Mouse (Mus musculus): Measurements from ENCODE around the gene Cpsf4.
"Not testable (repeated sequence)": the region's sequence is repeated elsewhere in the genome, so short reads cannot be mapped to it uniquely, and the experiment has no call there.

Gene Cpsf4

DNA sequence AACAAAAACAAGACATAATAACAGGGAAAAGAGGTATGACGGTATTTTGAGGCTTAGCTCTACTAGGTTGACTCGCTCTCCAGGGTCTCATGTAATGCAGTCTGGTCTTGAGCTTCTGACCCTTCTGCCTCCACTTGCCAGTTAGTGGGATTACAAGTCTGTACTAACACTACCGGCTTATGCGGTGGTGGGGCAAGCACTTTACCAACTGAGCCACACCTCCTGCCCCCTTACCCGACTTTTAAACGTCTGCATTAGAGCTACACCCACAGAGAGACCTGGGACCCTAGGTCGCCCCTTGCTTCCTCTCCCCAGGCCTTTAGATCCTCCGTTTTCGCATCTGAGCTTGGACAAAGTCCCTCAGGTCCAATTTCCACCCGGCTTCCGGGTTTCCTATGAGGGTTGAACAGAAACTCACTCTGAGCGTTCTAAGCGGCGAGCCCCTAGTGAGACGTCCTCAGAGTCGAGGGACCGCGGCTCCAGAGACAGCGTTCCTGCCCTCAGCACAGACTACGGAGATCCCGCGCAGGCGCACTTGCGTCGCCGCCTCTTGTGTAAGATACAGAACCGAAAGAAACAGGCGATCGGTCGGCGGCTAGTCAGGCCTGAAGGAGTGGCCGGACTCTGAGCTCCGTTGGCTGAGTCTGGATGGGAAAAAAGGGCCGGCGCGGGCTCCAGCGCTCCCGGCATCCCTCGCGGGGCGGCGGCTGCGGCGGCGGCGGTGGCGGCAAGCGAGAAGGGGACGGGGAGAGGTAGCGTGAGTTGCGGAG lies at the start of gene Cpsf4, which contains the start of gene Ptcd1:
Gene Cpsf4 (plus strand): TSS at position 678 of the 770 bp plus-strand sequence.
Gene Ptcd1 (minus strand): TSS at position 573 of the 770 bp plus-strand sequence.
- DNase-seq (ENCODE audit: low spot score) = peak; percentile 99

- no peak for DNase-seq (ENCODE audit: low spot score)
Observed at GRCm38 (mm10) chr5:145118005-145118404, 49.0 kb upstream of the Cpsf4 start.

DNA sequence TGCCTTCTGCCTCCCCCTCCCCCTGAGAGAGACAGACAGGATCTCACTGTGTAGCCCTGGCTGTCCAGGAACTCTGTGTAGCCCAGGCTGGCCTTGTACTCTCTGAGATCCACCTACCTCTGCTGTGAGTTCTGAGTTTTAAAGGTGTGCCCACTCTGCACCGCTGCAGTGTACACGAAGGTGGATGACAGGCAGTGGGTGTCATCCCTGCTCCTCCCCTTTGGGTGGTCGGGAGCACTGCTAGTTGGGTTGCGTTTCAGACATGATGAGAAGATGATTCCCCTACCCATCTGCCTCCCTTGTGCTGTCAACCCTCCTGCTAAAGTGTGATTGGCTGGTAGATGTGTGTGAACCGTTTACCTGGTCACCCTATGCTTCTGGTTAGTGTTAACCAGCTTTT lies 48.6 kb upstream of the Cpsf4 start:
- no peak for DNase-seq (ENCODE audit: low spot score)

DNA sequence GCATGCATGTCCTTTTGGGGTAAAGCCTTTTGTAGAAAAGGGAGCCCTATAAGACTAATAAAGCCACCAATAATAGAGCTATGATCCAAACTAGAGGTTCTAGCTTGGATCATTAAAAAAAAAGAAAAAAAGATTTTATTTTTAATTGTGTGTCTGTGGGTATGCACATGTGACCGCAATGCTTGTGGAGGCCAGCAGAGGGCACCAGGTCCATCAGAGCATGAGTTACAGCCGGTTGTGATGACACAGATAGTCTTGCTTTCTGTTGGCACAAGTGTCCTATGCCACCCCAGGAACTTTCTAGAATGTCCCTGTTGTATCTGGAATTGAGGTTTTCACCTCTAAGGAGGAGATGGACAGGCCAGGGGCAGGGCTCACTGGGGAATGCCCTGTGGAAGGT lies 47.6 kb upstream of the Cpsf4 start:
- no peak for DNase-seq (ENCODE audit: low spot score)

- no peak for DNase-seq (ENCODE audit: low spot score)
Observed at GRCm38 (mm10) chr5:145120921-145121320, 46.1 kb upstream of the Cpsf4 start.

DNA sequence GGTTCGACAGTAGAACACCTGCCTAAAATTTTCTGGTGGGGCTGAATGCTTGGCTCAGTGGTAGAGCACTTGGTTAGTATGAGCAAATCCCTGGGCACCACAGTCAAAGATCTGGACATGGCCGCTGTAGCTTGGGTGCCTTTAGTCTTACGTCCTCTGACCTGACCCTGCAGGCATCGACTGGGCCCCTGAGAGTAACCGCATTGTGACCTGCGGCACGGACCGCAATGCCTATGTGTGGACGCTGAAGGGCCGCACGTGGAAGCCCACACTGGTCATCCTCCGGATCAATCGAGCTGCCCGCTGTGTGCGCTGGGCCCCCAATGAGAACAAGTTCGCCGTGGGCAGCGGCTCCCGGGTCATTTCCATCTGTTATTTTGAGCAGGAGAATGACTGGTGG lies 43.6 kb upstream of the Cpsf4 start:
- no peak for DNase-seq (ENCODE audit: low spot score)

GRCm38 (mm10) chr5:145126580-145126979 lies 40.4 kb upstream of the Cpsf4 start:
- DNase-seq (ENCODE audit: low spot score) = no peak

- no peak for DNase-seq (ENCODE audit: low spot score)
Observed at GRCm38 (mm10) chr5:145129124-145129523, 37.9 kb upstream of the Cpsf4 start.

GRCm38 (mm10) chr5:145129773-145130172 lies 37.2 kb upstream of the Cpsf4 start:
- DNase-seq (ENCODE audit: low spot score) = not testable (repeated sequence)

GRCm38 (mm10) chr5:145130191-145130590 lies 36.8 kb upstream of the Cpsf4 start:
- DNase-seq (ENCODE audit: low spot score) = peak; percentile 39

DNA sequence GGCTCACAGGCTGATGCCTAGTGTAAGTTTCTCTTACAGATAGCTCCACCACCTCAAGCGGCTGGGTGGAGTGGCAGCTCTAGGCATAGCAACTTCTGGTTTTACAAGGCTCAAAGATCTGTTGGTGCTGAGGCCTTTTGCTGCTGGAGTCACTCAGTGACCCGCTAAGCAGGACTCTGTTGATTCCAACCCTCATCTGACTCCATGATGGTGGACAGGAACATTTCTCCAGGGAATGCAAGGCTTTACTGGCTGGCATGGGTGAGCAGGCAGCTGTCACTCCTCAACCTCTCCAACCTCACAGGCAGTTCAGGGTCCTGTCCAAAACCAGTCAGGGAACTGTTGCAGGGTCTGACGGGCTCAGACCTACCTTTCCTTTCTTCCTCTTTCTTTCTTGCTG lies 36.0 kb upstream of the Cpsf4 start:
- DNase-seq (ENCODE audit: low spot score) = no peak

GRCm38 (mm10) chr5:145133275-145133674 lies 33.7 kb upstream of the Cpsf4 start:
- DNase-seq (ENCODE audit: low spot score) = not testable (repeated sequence)

DNA sequence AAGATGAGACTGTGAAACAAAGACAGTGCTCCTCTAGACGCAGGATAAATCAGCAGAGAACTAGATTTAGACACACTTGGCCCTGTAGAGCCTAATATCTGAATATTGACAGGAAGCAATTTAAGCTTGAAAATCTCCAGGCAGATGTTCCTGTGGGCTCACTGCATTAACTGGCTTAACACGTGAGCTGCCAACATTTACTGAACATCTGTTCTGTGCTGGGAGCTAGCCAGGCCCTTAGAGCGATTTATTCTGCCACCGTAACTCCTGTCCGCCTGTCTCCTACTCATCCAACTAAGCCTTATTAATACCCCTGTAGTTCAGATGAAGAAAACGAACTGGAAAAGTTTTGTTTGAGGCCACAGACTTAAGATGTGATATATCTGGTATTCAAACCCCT lies 28.2 kb upstream of the Cpsf4 start:
- DNase-seq (ENCODE audit: low spot score) = no peak

DNA sequence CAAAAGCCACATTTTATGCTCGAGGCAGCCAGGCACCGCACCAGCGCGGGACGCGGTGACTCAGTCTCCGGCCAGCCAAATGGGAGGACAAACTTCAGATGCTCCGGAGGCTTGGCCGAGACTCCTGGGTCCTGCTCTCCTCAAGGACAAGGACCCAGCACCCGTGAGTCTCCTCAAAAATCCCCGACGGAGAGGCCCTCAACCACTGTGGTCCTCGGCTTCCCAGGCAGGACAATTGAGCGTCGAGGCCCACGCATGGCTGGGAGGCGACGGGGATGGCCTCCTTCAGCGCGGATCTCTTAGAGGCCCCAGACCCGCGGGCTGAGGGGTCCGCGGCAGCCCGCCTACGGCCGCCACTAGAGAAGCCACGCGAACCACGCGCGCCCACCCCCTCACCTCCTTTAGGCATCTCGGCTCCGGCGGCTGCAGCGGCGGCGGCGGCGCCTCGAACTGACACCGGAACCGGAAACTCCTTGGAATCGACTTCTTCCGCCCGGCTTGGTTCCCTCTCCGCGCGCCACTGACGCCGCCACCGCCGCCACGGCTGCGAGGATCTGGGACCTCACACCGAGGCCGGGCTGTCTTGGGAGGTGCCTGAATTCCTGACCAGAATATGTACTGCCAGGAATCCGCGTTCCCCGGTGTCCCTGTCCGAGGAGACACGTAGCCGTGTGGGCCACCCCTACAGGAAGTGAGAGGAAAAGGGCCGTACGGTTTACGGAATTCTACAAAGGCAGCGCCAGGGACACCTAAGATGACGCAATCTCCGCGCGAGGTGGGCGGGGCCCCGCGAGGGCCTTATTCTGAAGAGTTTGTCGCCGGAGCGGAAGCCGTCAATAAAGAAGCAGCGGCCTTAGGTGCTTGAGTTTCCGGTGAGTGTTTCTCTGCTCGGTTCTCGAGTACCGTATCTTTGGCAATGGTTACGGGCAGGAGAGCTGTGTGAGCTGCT lies 27.2 kb upstream of the Cpsf4 start, which contains the start of the genes Pdap1 and Bud31:
Gene Pdap1 (minus strand): TSS at position 668 of the 949 bp plus-strand sequence.
Gene Bud31 (plus strand): TSS at position 792 of the 949 bp plus-strand sequence.
- peak; percentile 95 for DNase-seq (ENCODE audit: low spot score)

GRCm38 (mm10) chr5:145140611-145141010 lies 26.4 kb upstream of the Cpsf4 start:
- no peak for DNase-seq (ENCODE audit: low spot score)

- no peak for DNase-seq (ENCODE audit: low spot score)
Observed at GRCm38 (mm10) chr5:145147748-145148147, 19.3 kb upstream of the Cpsf4 start.

GRCm38 (mm10) chr5:145149294-145149693 lies 17.7 kb upstream of the Cpsf4 start:
- no peak for DNase-seq (ENCODE audit: low spot score)

- no peak for DNase-seq (ENCODE audit: low spot score)
Observed at GRCm38 (mm10) chr5:145152690-145153089, 14.3 kb upstream of the Cpsf4 start.

GRCm38 (mm10) chr5:145161361-145161760 lies 5.7 kb upstream of the Cpsf4 start:
- no peak for DNase-seq (ENCODE audit: low spot score)

DNA sequence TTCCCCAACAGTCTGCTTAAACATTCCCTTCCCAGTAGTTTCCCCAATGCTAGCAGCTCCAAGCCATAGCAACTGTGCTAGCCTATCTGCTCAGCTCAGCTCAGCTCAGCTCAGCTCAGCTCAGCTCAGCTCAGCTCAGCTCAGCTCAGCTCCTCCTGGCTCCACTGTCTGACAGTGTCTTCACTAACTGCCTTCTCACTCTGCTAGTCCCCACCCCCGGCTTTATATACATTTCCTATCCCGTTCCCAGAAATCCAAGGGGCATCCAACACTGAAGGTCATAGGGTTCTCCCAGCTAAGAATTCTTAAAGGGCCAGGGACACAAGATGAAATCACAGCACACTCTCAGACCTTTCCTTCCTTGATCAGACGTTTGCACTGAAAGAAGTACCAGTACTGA lies 2.3 kb upstream of the Cpsf4 start:
- no peak for DNase-seq (ENCODE audit: low spot score)

DNA sequence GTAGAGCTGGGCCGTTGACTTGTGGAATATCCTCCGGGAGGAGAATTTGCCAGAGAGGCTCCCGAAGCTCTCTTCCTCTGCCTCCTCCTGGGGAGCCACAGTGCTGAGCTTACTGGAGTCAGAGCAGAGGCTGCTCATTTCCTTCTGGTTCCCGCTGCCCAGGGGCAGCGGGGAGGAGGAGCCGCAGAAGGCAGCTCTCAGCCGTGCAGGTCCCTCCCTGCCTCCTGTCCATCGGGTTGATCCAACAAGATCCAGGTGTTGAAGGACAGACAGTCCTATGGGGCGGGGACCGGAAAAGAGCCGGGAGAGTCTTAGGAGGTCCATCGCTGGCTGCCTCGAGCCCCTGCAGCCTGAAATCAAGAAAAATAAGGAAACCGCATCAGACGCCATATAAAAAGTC lies 1.8 kb upstream of the Cpsf4 start:
- no peak for DNase-seq (ENCODE audit: low spot score)

- DNase-seq (ENCODE audit: low spot score) = no peak
Observed at GRCm38 (mm10) chr5:145167306-145167661, 271 bp downstream of the Cpsf4 start.

GRCm38 (mm10) chr5:145178461-145178980 lies 11.5 kb downstream of the Cpsf4 start:
- DNase-seq (ENCODE audit: low spot score) = no peak
